Mouse (Mus musculus) embryonic stem cell, embryonic (primary cell): ENCODE results near the gene Unc13b.
"Not testable (repeated sequence)": the region's sequence is repeated elsewhere in the genome, so short reads cannot be mapped to it uniquely, and the experiment has no call there.

Source experiments
- CTCF ChIA-PET, 4 experiments: fragments of 300-600 bp in 2 of 4; fragments of 350-600 bp in 2 of 4; sonication (Branson Sonifier 250); formaldehyde crosslinking; loops; one replicate each; lab custom pipeline; 2022; ENCODE audit warnings: inconsistent platforms in 2 of 4; lab: Charles Lee
- POLR2A ChIA-PET, 4 experiments: fragments of 300-600 bp in 2 of 4; fragments of 350-600 bp in 2 of 4; sonication (Branson Sonifier 250); formaldehyde crosslinking; loops; one replicate each; lab custom pipeline; 2022; ENCODE audit warnings: antibody characterized with exemption in 4 of 4, inconsistent platforms in 1 of 4; lab: Charles Lee

Gene Unc13b

GRCm38 (mm10) chr4:43114512-43114911, 55.8 kb downstream of the Unc13b start:
- ChIA-PET POLR2A (interaction anchor here in 1 of 4 experiments (0.9 kb wide), 1 partner anchor 56 kb away, joined by 3 read pairs; the partner anchor contains the start of gene Unc13b), CTCF (interaction anchor here in 3 of 4 experiments (0.5 to 1.2 kb wide), 8 partner anchors 22 to 365 kb away, joined by 3 to 14 read pairs (median 5); partner anchors contain the start of gene Fam214b (in 1 of the 3))

GRCm38 (mm10) chr4:43114946-43115345, 56.2 kb downstream of the Unc13b start:
- POLR2A ChIA-PET, result no interaction called here
- CTCF ChIA-PET, result interaction anchor here in 3 of 4 experiments (0.5 to 1.2 kb wide), 7 partner anchors 23 to 364 kb away, joined by 3 to 14 read pairs (median 6); partner anchors contain the start of genes Fam214b (in 1 of the 3) and Unc13b (in 1 of the 3)

- POLR2A ChIA-PET, result interaction anchor here in 1 of 4 experiments (0.6 kb wide), 1 partner anchor 25 kb away, joined by 3 read pairs; no protein-coding TSS in a partner anchor
- CTCF ChIA-PET, result no interaction called here
Measured at GRCm38 (mm10) chr4:43116249-43116648, 57.5 kb downstream of the Unc13b start.

- ChIA-PET CTCF (interaction anchor here in 2 of 4 experiments (0.6 to 0.7 kb wide), 2 partner anchors 14 to 340 kb away, joined by 4 to 9 read pairs; no protein-coding TSS in a partner anchor), POLR2A (no interaction called here)
Measured at GRCm38 (mm10) chr4:43129750-43130149, 71.0 kb downstream of the Unc13b start.

GRCm38 (mm10) chr4:43142610-43143009, 83.9 kb downstream of the Unc13b start:
- ChIA-PET CTCF (no interaction called here), POLR2A (interaction anchor here in 1 of 4 experiments (0.6 kb wide), 1 partner anchor 298 kb away, joined by 4 read pairs; no protein-coding TSS in a partner anchor)

- CTCF ChIA-PET, result interaction anchor here in 1 of 4 experiments (0.7 kb wide), 2 partner anchors 11 to 21 kb away, joined by 4 to 6 read pairs; no protein-coding TSS in a partner anchor
- POLR2A ChIA-PET, result not testable (repeated sequence)
Measured at GRCm38 (mm10) chr4:43152413-43152812, 93.7 kb downstream of the Unc13b start.

- CTCF ChIA-PET, result no interaction called here
- POLR2A ChIA-PET, result no interaction called here
Measured at GRCm38 (mm10) chr4:43160045-43160444, 101.3 kb downstream of the Unc13b start.

GRCm38 (mm10) chr4:43161124-43161657, 102.4 kb downstream of the Unc13b start:
- POLR2A ChIA-PET, result interaction anchor here in 1 of 4 experiments (0.7 kb wide), 1 partner anchor 101 kb away, joined by 3 read pairs; no protein-coding TSS in a partner anchor

GRCm38 (mm10) chr4:43163205-43163604, 104.5 kb downstream of the Unc13b start:
- POLR2A ChIA-PET, result interaction anchor here in 1 of 4 experiments (0.7 kb wide), 1 partner anchor 36 kb away, joined by 4 read pairs; no protein-coding TSS in a partner anchor
- CTCF ChIA-PET, result no interaction called here

More at GRCm38 (mm10) chr4:43161124-43161657, 102.4 kb downstream of the Unc13b start:
- CTCF ChIA-PET, result no interaction called here

GRCm38 (mm10) chr4:43165403-43166005, 106.8 kb downstream of the Unc13b start:
- POLR2A ChIA-PET, result no interaction called here
- CTCF ChIA-PET, result interaction anchor here in 1 of 4 experiments (0.6 kb wide), 2 partner anchors 187 to 218 kb away, joined by 3 to 9 read pairs; no protein-coding TSS in a partner anchor

GRCm38 (mm10) chr4:43170028-43170427, 111.3 kb downstream of the Unc13b start:
- POLR2A ChIA-PET, result no interaction called here

GRCm38 (mm10) chr4:43177126-43177525, 118.4 kb downstream of the Unc13b start:
- CTCF ChIA-PET, result interaction anchor here in 1 of 4 experiments (0.7 kb wide), 1 partner anchor 21 kb away, joined by 3 read pairs; no protein-coding TSS in a partner anchor
- POLR2A ChIA-PET, result interaction anchor here in 1 of 4 experiments (1.9 kb wide), 1 partner anchor 12 kb away, joined by 5 read pairs; no protein-coding TSS in a partner anchor

More at GRCm38 (mm10) chr4:43170028-43170427, 111.3 kb downstream of the Unc13b start:
- CTCF ChIA-PET, result no interaction called here

- CTCF ChIA-PET, result no interaction called here
- POLR2A ChIA-PET, result interaction anchor here in 1 of 4 experiments (1.4 kb wide), 1 partner anchor 11 kb away, joined by 4 read pairs; no protein-coding TSS in a partner anchor
Measured at GRCm38 (mm10) chr4:43182474-43183168, 123.9 kb downstream of the Unc13b start.

- ChIA-PET POLR2A (interaction anchor here in 1 of 4 experiments (0.6 kb wide), 1 partner anchor 82 kb away, joined by 3 read pairs; no protein-coding TSS in a partner anchor), CTCF (no interaction called here)
Measured at GRCm38 (mm10) chr4:43187439-43187838, 128.7 kb downstream of the Unc13b start.

GRCm38 (mm10) chr4:43189381-43189780, 130.6 kb downstream of the Unc13b start:
- ChIA-PET POLR2A (interaction anchor here in 1 of 4 experiments (1.2 kb wide), 2 partner anchors 11 to 37 kb away, joined by 3 to 5 read pairs; no protein-coding TSS in a partner anchor), CTCF (no interaction called here)

GRCm38 (mm10) chr4:43204946-43205345, 146.2 kb downstream of the Unc13b start:
- POLR2A ChIA-PET, result no interaction called here
- CTCF ChIA-PET, result interaction anchor here in 1 of 4 experiments (0.6 kb wide), 1 partner anchor 227 kb away, joined by 4 read pairs; no protein-coding TSS in a partner anchor

- CTCF ChIA-PET, result no interaction called here
- POLR2A ChIA-PET, result no interaction called here
Measured at GRCm38 (mm10) chr4:43205571-43205970, 146.8 kb downstream of the Unc13b start.

GRCm38 (mm10) chr4:43206989-43207388, 148.2 kb downstream of the Unc13b start:
- ChIA-PET POLR2A (no interaction called here), CTCF (no interaction called here)
